Mouse (Mus musculus) ovary, postnatal 14 days (tissue): ENCODE measurements around the gene Cdiptos.

Experiments
- DNase-seq: peaks from one replicate; pipeline ENCODE4 v3.0.0; 2022; ENCODE audit warnings: low spot score

The Cdiptos gene

DNA sequence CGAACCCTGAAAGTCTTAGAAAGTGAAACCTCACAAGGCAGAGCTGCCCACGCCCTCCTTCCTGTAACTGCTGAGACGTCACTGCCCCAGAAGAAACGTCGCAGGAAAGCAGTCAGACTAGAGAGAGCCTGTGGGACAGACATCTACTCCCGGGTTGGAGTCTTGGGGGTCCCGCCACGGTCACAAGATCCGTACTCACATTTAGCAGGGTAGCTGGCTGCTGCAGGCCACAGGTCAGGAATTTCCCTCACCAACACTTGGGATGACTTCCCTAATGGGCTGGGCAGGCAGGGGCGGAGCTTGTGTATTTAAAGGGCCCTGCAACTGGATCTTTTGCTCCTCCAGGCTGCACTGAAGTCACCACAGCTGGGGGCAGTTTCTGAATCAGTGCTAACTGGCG is 38.4 kb upstream of the Cdiptos start, which contains the start of gene Mvp:
Gene Mvp, minus strand, starts transcription at position 302 of the 400 bp plus-strand sequence.
- no peak for DNase-seq

DNA sequence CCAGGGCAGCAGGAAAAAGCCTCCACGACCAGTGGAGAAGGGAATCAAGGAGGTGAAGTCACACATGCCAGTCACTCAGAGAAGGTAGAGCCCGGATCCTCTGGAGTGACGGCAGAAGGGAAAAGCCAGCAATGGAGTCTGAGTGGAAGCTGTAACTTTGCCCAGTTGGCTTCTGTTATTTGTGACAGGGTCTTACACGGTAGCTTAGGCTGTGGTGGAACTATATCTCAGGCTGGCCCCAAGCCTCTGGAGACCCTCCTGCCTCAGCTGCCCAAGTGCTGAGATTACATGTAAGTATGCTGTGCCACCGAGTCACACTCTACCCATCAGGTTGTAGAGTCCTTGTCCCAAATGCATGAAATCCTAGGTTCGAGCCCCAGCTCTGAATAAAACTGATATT is 37.5 kb upstream of the Cdiptos start:
- no peak for DNase-seq

DNA sequence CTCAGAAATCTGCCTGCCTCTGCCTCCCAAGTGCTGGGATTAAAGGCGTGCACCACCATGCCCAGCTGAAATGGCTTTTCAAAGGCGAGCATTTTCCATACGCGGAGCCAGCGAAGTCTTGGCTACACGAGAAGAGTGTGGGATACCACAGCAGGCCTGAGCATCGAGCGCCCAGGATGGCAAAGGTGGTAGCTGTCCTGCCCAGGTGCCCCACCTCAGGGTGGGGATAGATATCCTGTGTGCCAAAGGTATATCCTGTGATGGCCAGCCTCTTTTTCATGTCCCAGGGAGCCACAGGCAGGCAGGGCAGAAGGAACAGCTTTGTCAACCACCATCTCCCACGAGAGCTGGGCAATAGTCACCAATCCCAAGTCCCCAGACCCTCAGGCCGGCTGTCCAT is 36.9 kb upstream of the Cdiptos start:
- no peak for DNase-seq

DNA sequence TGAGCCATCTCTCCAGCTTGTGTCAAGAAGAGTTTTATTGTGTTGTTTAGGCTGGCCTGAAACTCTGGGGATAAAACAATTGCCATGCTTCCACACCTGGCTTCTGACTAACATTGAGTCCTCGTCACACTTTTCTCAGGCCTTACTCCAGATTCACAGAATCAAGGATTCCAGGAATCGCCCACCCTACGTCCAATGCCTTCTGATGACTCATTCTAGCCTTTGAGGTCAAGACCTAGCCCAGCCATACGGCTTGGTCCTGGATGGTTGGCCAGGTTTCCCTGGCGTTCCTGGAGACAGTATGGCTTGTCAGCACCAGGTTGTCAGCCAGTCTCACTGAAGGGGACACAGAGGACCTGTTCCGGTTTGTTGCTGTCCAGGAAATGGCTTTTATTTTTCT is 36.5 kb upstream of the Cdiptos start:
- no peak for DNase-seq

DNA sequence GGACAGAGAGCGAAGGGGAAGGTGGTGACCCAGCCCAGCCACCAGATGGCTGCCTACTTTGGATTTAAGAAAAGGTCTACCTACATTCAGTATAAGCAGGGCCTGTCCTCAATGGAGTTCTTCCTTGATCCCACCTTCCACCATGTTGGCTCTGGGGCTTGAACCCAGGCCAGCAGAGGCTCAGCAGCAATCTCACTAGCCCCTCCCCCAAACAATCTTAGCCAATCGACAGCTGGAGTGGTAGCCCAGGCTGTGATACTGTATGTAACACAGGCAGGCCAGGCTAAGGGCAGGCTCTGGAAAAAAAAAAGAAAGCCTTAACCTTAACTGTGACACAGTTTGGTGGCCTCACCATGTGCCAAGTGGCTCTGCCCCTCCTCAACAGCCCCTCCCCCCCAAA is 35.8 kb upstream of the Cdiptos start:
- no peak for DNase-seq

DNA sequence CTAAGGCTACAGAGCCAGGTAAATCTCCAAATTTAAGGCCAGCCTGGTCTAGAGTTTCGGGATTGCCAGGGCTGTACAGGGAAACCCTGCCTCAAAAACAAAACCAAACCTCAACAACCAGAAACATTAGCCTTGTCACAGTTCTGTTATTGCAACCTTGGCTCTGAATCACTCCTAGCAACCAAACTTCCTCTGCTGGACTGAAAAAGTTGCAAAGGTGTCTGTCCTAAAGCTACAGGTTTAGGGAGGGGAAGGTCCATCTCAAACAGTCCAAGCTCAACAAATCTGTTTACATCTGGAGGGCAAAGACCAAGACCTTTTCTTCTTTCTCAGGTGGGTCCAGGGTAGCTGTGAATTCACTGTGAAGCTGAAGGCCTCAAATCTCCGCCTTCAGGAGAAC is 35.2 kb upstream of the Cdiptos start:
- no peak for DNase-seq

DNA sequence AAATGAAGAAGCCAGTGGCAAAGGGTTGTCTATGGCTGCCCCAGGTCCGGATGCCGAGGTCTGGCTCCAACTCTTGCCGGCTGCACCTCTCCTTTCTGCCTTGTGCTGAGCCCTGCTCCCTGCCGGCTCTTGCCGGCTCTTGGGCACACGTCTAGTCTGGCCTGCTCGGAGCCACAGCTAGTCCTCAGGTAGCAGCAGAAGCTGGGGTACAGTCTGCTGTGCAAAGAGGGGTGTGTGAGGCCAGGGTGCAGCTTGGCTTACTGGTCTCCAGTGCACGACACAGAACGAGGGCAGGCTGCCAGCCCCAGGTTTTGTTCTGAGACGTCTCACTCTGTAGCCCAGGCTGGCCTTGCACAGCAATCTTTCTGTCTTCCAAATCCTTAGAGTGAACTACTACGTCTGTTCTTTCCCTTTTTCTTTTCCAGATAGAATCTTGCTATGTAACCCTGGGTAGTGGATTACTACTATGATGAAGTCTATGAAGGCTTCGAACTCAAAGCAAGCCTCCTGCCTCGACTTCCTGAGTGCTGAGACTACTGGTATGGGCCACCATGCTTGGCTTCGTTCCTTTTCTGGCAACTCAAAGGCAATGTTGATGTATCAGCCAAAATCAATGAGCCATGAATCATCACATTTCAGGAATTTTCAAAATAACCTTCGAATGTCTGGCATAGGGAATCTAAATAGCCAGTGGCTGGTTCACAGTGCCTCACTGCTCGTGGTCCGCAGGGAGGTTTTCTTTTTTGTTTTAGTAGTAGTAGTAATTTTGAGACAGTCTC is 33.6 kb upstream of the Cdiptos start:
- DNase-seq, result no peak

DNA sequence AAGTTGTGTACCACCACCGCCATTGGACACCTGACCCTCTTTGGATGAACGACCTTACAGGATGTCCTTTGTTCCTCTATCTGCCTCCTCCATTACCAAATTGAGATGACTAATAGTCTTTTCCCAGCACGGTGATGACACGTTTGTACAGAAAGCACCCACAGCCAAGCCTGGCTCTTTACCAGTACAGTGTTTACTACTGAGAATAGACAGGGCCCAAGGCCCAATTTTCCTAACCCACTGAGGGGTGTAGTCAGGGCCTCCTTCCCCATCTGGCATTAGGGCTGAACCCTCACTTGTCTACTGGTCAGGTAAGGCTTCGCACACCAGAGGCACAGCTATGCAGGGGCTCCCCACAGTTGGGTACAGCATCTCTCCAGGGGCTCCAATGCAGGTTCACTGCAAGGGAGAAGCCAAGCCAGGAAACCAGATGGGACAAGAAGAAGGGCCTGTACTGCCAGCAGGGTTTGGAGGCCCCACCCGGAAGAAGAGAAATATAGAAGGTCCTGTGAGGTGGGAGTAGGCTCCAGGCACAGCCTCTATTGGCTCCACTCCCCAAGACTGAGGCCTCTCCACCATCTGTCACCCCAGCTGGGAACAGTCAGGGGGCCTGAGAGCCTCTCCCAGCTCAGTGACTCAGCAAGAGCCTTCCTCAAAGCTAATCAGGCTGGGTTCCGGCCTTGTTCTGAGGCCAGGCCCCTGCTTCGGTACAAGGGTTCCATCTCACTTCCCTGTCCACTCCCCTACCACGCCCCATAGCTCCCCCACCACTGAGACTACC is 32.5 kb upstream of the Cdiptos start:
- peak; percentile 54 for DNase-seq

DNA sequence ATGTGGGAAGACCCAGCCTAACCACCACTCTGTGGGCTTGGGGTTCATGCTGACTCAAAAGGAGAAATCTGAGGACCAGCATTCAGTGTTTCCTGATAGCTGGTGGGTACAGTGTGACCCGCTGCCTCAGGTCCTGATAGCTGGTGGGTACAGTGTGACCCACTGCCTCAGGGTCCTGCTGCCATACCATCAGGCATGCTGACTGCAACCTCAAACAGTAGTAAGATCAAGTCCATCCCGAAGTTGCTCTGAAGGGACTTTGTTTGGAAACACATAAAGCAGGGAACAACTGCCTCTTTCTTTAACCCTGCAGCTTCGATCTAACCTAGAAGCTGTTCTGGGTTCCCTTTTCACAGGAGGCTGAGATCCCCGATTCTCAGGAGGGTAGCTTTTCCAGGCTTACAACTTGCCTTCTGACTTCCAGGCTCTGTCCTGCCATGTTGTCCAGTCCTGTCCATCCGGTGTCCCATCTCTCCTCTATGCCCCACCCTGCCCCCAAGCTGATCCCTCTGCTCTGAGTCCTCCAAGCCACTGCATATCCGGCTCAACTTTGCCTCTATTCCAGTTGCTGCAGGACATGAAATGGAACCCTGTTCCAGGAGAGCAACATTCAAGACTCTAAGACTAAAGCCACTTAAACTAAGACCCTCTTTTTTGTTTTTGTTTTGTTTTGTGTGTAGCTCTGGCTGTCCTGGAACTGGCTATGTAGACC is 31.6 kb upstream of the Cdiptos start:
- no peak for DNase-seq

DNA sequence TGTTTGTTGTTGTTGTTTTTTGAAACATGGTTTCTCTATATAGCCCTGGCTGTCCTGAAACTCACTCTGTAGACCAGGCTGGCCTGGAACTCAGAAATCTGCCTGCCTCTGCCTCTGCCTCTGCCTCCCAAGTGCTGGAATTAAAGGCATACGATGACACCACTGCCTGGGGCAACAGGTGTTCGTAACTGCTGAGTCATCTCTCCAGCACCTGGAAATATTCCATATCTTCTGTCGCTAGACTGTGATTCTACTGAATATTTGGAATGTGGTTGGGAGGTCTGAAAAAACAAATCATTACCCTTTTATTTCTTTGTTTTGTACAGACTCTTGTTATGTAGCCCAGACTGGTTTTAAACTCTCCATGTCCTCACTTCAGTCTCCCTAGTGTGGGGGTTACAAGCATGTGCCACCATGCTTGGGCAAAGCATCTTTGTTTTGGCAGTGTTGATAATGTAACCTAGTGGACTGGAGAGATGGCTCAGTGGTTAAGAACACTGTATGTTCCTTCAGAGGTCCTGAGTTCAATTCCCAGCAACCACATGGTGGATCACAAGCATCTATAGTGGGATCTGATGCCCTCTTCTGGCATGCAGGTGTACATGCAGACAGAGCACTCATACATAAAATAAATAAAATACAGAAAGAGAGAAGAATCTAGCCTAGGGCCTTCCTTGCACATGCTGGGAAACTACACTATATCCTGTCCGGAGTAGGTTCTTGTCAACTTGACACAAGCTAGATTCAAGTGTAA is 28.4 kb upstream of the Cdiptos start:
- DNase-seq, result no peak

DNA sequence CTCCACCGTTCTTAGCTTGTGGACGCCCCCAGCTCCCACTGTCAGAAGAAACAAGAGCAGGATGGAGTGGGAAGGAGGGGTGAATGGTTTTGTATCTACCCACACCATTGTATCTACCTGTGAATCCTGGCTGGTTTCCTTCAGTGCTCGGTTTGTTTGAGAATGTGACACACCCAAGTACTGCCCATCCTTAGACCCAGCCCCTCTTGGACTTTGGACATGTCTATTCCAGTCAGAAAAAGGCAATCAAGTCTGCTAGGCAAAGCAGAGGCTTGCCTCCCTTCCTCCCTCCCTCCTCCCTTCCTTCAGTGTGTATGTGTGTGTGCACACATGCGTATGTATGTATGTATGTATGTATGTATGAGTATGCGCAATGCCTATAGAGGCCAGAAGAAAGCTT is 27.7 kb upstream of the Cdiptos start:
- DNase-seq, result no peak

DNA sequence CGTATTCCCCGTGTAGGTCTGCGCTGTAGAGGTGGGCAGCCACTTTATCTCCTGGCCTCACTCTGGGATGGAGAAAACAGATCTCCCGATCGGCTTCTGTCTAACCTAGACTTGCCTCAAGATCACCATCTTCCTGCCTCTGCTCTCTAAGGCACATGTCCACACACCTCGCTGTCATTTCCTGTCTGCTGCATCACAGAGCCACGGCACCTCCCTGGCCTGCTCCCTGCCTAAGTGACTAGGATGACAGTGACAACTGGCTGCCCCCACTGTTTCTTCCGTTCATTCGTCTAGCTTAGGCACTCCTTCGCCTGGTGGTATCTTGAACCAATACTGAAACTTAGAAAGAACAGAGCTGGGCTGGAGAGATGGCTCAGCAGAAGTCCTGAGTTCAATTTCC is 23.7 kb upstream of the Cdiptos start:
- DNase-seq, result no peak

DNA sequence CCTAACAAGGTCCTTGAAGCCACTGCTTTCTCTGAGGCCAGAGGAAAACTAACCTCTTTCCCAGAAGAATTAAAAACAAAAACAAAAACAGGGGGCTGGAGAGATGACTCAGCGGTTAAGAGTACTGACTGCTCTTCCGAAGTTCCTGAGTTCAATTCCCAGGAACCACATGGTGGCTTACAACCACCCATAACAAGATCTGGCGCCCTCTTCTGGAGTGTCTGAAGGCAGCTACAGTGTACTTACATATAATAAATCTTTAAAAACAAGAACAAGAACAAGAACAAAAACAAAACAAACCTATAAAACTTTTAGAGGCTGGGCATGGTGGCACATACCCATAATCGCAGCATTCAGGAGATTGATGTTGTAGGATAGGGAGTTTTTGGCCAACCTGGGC is 20.6 kb upstream of the Cdiptos start:
- no peak for DNase-seq

DNA sequence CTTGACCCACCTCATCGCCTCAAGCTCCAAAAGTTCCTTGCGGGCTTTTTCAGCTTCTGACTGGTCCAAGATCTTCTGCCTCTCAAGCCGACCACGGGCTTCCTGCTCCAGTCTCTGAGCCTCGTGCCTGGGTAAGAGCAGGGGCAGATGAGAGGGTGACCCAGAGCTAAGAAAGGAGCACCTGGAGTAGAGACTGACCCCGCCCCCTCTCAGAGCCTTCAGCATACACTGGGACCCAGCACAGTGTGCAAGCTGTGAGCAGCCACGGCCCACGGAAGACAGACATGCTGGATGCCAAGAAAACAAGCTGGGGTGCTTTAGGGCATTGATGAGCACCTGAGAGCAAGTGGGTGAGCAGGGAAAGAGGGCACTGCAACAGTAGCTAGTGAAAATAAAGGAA is 12.9 kb upstream of the Cdiptos start:
- no peak for DNase-seq

DNA sequence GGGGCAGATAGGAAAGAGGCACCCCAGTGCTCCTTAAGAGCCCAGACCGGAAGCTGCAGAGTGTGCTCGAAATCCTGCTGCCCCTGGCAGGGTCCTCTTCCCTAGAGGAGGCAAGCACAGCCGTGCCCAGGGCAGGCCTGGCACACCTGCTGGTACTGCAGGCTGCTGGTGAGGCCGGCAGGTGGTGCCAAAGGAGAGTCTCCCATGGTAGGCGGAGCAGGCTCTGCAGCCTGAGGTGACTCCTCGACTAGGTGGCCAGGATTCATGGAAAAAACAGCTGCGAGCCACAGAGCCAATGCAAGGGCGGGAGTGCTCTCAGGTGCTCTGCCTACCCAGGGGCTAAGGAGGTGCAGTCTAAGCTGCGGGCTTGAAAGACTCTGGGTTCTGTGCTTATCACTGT is 10.4 kb upstream of the Cdiptos start:
- DNase-seq, result peak; percentile 33

DNA sequence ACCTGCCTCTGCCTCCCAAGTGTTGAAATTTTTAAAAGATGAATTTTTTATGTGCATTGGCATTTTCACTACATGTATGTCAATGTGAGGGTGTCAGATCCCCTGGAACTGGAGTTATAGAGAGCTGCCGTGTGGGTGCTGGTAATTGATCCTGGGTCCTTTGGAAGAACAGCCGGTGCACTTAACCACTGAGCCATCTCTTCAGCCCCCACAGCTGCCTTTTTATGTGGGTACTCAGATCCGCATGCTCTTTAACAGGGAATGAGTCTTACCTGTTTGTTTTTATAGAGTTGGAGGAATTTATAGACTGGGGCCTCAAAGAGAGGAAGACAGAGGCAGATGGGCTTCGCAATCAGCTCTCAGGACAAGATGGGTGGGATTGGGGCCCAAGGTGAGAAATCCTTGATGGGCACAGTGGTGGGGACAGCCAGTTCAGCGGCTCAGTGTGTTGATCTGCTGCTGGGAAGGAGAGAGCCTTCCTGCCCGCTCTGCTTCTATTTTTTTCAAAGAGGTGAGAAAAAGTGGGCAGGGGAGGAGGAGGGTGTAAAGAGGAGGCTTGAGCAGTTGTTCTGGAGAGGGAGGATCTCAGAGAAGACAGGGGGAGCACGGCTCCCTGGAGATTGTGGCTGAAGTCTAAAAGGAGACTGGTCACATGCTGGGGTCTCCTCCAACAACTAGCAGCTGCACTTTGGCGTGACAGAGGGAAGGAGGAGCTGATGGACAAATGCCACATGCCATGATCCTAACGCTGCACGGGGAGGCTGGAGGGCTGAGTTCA is 9.0 kb upstream of the Cdiptos start:
- no peak for DNase-seq

DNA sequence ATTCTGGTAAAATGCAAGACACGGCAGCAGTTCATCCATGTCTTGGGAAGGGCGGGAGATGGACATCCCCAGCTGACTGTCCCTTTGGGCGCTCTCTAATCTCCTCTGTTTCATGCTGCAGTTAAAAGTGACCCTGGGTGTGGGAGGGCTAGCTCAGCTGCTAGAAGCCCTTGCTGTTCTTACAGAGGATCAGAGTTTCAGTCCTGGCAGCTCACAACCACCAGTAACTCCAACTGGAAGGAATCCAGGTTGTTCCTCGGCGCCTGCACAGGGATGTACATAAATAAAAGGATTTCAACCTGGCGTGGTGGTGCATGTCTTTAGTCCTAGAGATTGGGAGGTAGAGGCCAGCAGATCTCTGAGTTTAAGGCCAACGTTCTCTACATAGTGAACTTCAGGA is 7.2 kb upstream of the Cdiptos start:
- no peak for DNase-seq

DNA sequence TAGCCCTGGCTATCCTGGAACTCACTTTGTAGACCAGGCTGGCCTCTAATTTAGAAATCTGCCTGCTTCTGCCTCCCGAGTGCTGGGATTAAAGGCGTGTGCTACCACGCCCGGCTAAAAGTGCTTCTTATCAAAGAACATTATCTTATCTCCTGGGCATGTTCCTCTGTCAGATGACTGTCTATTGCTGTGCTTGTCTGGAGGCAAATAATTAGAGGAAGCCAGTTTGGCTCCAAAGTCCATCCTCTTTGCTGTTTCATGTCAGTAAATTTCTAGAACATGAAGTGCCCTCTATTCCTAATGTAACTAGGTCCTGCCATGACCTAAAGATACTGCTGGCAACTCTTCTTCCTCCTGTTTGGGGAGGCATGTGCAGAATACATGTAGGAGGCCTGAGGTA is 6.2 kb upstream of the Cdiptos start:
- DNase-seq, result no peak

DNA sequence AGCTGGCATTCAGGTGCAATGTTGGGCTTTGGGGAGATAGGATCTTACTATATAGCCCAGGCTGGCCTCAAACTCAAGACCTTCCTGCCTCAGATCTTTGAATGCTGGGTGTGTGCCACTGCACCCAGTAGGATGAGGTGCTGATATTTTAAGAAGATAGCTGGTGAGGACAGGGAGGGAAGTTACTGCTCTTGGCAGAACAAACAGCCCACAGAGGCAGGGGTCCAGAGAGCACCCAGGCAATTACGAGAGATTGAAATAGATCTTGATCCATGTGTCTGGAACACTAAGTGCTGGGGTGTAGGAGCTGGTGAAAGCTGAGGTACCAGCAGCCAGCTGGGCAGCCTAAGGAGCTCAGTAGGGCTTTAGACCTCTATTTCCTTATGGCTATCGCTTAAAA is 5.7 kb upstream of the Cdiptos start:
- DNase-seq, result no peak

DNA sequence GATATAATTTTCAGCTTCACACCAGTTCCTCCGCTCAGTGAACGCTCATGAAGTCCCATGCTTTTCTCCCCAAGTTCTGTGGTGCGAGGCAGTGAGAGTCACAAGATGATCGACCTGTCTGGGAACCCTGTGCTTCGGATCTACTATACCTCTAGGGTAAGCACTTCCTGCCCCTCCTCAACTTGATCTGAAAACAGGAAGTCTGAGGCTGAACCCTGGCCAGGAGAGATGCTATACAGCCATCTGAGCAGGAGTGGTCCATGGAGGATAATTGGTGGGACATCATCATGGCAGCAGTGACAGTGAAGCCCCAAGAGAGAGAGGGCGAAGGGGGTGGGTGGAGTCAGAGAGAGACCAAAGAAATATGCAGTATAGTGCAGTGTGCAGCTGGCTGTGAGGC is 2.9 kb upstream of the Cdiptos start:
- DNase-seq, result no peak

DNA sequence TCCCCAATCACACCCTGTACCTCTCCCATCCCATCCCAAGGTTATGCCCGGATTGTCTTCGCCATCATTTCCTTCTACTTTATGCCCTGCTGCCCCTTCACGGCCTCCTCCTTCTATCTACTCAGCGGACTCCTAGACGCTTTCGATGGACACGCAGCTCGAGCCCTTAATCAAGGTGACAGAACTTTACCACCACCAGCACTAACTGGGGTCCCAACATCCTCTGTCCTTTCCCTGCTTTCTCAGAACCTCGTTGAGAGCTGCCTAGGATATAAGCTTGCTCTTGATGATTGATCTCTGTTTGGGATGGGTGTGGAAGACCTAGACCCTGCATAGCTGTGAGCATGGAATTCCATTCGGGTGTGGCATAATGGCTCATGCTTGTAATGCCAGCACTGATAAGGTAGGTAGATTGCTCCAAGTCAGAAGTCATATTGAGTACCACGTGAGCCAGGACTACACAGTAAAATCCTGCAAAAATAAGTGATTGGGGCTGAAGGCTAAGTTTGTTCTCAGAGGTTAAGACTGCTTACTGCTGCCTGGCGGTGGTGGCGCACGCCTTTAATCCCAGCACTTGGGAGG is 1.1 kb upstream of the Cdiptos start:
- no peak for DNase-seq

DNA sequence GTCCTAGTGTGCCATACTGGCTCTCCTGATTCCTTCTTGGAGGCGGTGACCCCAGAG is 177 bp downstream of the Cdiptos start, which contains the start of gene Cdipt:
Gene Cdipt, plus strand, starts transcription at position 22 of the 57 bp plus-strand sequence.
- no peak for DNase-seq
